Mouse (Mus musculus): ENCODE data around the gene Prickle1. TPM values are rescaled to one million over a fixed set of nuclear protein-coding genes. Genes with fewer than 3 reads are reported as not detected.

Gene Prickle1
- polyA plus RNA-seq, 1 experiment from 2014 or later, result 30.3 TPM

DNA sequence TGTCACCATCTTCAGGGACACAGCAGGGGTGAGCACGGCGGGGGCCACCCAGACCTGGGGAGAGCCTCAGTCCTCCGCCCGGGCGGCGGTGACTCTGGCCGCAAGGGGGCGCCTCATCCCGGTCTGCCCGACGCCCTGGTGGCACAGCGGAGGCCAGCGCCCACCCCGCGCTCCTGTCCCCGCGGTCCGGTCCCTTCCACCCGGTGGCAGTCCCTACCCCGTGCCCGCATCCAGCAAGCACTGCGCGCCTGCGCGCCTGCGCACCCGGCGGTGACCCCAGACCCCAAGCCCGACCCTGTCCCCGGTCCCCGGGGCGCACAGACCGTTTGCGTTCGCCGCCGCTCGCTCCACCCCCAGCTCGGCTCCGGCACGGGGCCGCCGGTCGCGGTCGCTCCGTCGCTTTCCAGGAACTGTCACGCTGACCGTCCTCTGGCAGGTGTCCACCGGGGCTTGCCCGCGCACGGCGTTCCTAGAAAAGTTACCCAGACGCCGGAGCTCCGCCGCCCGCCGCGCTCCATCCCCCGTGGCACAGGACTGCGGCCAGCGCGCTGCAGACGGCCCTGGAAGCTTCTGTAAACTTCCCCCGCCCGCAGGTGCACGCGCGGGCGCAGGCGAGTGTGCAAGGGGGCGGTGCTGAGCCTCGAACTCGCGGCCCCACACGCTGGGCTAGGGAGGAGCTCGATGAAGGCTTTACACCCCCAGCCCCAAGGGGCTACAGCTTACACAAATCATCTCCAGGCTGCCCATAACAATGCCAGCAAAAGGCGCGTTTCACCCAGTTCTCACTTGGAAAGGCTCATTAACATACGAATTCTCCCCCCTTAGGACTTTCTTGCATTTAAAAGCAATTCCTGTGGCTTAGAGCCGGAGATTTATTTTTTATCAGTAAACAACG, 76.5 kb downstream of the Prickle1 start:
- peak; percentile 56 for ATAC-seq (ENCODE audit: extremely low read depth, insufficient number of reproducible peaks, low FRiP score, low TSS enrichment)
- H3K4me2 ChIP-seq, result peak overlapping the region; percentile 88
- H3K36me3 ChIP-seq, result no peaks in the 10 kb centered on the region
- peak overlapping the region; percentile 100 for H3K27ac ChIP-seq (replicated peaks)
- H3K4me1 ChIP-seq, result peaks cover 80% of the 10 kb centered on the region
- peak overlapping the region; percentile 97 for H3K9ac ChIP-seq
- peak overlapping the region; percentile 92 for H3K4me3 ChIP-seq
- H3K27me3 ChIP-seq (replicated peaks), result no peaks in the 10 kb centered on the region
- under 1% methylated on average over 85 of the region's 85 CpGs for WGBS
- no peaks in the 10 kb centered on the region for H3K9me3 ChIP-seq

GRCm38 (mm10) chr15:93518143-93518902, 77.4 kb downstream of the Prickle1 start:
- peak overlapping the region; percentile 88 for H3K4me2 ChIP-seq
- no peaks in the 10 kb centered on the region for H3K36me3 ChIP-seq
- no peaks in the 10 kb centered on the region for H3K27me3 ChIP-seq (replicated peaks)
- H3K4me1 ChIP-seq, result peaks cover 80% of the 10 kb centered on the region
- peak overlapping the region; percentile 92 for H3K4me3 ChIP-seq
- peak overlapping the region; percentile 100 for H3K27ac ChIP-seq (replicated peaks)
- 3% methylated on average over 23 of the region's 23 CpGs for WGBS
- H3K9ac ChIP-seq, result peak overlapping the region; percentile 97
- no peaks in the 10 kb centered on the region for H3K9me3 ChIP-seq
- ATAC-seq (ENCODE audit: extremely low read depth, insufficient number of reproducible peaks, low FRiP score, low TSS enrichment), result no peak

DNA sequence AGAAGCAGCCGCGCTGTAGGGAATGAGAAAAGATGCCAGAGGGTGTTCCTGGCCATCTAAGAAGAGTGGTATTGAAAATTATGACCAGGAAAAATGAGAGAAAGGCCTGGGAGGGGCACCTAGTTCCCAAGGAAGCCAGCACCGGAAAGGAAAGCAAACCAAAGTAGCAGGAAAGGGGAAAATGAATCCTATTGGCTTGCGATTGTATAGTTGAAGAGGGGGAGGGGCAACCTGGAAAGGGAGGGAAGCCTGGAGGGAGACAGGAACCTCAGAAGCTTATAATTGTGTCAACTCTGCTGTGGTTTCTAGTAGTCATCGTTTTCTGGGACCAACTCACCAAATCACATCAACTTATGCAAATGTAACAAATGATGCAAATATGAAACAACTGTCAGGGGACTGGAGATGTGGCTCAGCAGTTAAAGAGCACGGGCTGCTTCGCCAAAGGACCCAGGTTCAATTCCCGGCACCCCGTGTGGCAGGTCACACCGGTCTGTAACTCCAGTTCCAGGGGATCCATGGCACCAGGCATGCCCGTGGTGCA, 78.6 kb downstream of the Prickle1 start:
- Histone ChIP-seq H3K27me3 (replicated peaks) (no peaks in the 10 kb centered on the region), H3K4me2 (peak overlapping the region; percentile 88), H3K36me3 (0 out of 2 replicates have a peak, but pooled peaks cover 3% of the 10 kb centered on the region), H3K27ac (replicated peaks) (peak overlapping the region; percentile 100), H3K9ac (peak overlapping the region; percentile 97), H3K4me1 (peaks cover 80% of the 10 kb centered on the region), H3K9me3 (no peaks in the 10 kb centered on the region), H3K4me3 (peak overlapping the region; percentile 92)
- WGBS, result 66% methylated on average over 11 of the region's 11 CpGs
- ATAC-seq (ENCODE audit: extremely low read depth, insufficient number of reproducible peaks, low FRiP score, low TSS enrichment), result no peak

GRCm38 (mm10) chr15:93515316-93515715, 80.4 kb downstream of the Prickle1 start:
- ATAC-seq (ENCODE audit: extremely low read depth, insufficient number of reproducible peaks, low FRiP score, low TSS enrichment), result no peak
- H3K27me3 ChIP-seq (replicated peaks), result no peaks in the 10 kb centered on the region
- peak overlapping the region; percentile 63 for H3K4me2 ChIP-seq
- no peaks in the 10 kb centered on the region for H3K9me3 ChIP-seq
- 63% methylated on average over 9 of the region's 9 CpGs for WGBS
- H3K36me3 ChIP-seq, result peaks cover 20% of the 10 kb centered on the region
- 0 out of 2 replicates have a peak overlapping the region, but pooled peaks have one; percentile 2 for H3K4me3 ChIP-seq
- H3K27ac ChIP-seq (replicated peaks), result peak overlapping the region; percentile 29; the same call in 1 of the 2 replicates
- H3K9ac ChIP-seq, result peak overlapping the region; percentile 67; the same call in 1 of the 2 replicates
- peaks cover 77% of the 10 kb centered on the region for H3K4me1 ChIP-seq

DNA sequence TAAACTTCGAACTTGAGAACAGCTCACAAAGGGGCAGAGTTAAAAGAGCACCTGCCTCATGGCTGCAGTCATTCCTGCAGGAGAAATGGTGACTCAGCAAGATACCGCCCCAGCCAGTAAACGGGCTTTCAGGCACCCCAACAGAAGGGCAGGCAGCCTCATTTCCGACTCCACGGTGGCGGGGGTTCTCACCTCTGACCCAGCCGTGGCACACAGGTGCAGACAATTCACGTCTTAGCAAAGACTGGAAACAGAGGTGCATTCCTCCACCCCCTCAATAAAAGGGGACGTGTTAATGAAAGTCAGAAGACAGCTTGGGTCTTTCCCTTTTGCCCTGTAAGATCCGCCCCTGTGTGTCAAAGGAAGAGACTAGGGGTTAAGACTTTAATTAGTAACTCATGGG, 81.8 kb downstream of the Prickle1 start:
- Histone ChIP-seq H3K27me3 (replicated peaks) (no peaks in the 10 kb centered on the region), H3K4me3 (peak overlapping the region; percentile 32), H3K4me1 (peaks cover 72% of the 10 kb centered on the region), H3K4me2 (peak overlapping the region; percentile 63), H3K9me3 (no peaks in the 10 kb centered on the region), H3K36me3 (peaks cover 30% of the 10 kb centered on the region), H3K27ac (replicated peaks) (peak overlapping the region; percentile 32; the same call in 1 of the 2 replicates), H3K9ac (peak overlapping the region; percentile 67)
- no peak for ATAC-seq (ENCODE audit: extremely low read depth, insufficient number of reproducible peaks, low FRiP score, low TSS enrichment)
- WGBS, result 12% methylated on average over 10 of the region's 10 CpGs

DNA sequence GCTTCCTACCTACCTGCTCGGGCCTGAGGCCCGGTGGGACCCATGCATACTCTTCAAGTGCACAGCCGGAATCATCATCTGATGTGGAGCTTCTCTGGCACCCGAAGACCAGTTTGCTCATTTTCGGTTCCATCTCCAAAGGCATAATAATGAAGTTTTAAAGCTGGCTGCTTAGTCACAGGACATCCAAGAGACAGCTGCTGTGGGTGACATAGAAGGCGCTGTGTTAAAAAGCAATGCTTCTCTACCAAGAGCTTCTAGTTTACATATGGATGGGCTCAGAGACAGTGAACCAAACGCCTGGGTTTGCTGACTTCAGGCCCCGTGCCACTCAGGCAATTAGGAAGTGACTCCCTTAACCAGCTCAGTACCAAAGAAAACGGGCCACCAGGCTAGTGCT, 83.3 kb downstream of the Prickle1 start:
- H3K4me2 ChIP-seq, result no peak overlapping the region; the same call in 1 of the 2 replicates
- H3K27me3 ChIP-seq (replicated peaks), result no peaks in the 10 kb centered on the region
- H3K4me3 ChIP-seq, result no peak overlapping the region
- 34% methylated on average over 9 of the region's 9 CpGs for WGBS
- 0 out of 2 replicates have a peak, but pooled peaks cover 4% of the 10 kb centered on the region for H3K9me3 ChIP-seq
- peak overlapping the region; percentile 56 for H3K9ac ChIP-seq
- ATAC-seq (ENCODE audit: extremely low read depth, insufficient number of reproducible peaks, low FRiP score, low TSS enrichment), result no peak
- peaks cover 45% of the 10 kb centered on the region for H3K36me3 ChIP-seq
- H3K27ac ChIP-seq (replicated peaks), result peak overlapping the region; percentile 32; the same call in 1 of the 2 replicates
- peaks cover 65% of the 10 kb centered on the region for H3K4me1 ChIP-seq

DNA sequence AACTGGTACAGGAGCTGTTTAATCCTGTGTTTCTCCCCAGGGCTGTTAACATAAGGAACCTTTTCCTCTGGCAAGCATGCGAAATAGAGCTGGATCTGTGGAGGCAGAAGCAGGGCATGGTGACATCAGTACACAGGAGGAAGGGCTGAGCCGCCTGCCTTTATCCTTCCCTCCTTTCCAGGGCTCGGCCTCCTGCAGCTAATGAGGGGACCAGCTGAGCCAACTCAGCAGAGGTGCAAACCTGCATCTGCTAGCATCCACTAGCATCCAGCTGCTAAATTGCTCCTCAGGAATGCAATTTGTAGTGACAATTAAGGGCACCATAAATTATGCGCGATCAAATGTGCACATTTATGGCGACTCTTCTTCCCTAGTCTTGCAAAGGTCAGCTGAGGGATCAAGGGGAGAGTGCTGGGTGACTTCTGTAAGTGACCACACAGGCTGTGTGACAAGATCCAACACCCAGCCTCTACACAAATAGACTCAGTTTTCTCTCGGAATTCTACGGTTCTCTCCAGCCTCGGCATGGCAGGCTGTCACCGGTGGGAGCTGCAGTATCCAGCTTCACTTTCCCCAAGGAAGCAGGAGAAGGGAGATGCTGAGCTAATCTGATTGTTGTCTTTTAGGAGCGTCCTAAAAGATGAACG, 84.9 kb downstream of the Prickle1 start:
- no peak overlapping the region for H3K27ac ChIP-seq (replicated peaks)
- no peak overlapping the region for H3K9ac ChIP-seq
- H3K4me3 ChIP-seq, result no peak overlapping the region
- no peak for ATAC-seq (ENCODE audit: extremely low read depth, insufficient number of reproducible peaks, low FRiP score, low TSS enrichment)
- WGBS, result 45% methylated on average over 12 of the region's 12 CpGs
- no peaks in the 10 kb centered on the region for H3K27me3 ChIP-seq (replicated peaks)
- H3K4me1 ChIP-seq, result peaks cover 52% of the 10 kb centered on the region
- peaks cover 59% of the 10 kb centered on the region for H3K36me3 ChIP-seq
- 0 out of 2 replicates have a peak, but pooled peaks cover 4% of the 10 kb centered on the region for H3K9me3 ChIP-seq
- no peak overlapping the region for H3K4me2 ChIP-seq

DNA sequence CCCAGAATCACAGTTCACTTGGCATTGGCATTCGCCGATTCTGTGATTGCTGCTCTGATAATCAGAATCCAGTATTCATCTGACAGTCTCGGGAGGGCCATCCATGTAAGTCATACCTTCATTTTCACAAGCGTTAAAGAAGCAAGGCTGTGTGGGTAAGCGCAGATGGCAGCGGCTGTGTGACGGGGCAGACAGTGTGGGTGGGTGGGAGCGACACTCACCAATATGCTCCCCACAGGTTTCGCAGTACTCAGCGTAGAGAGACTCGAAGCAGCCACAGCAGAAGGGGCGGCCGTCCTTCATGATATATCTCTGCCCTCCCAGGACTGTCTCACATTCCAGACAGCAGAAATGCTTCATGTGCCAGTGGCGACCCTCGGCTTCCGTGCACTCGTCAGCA, 90.9 kb downstream of the Prickle1 start:
- no peak overlapping the region for H3K4me2 ChIP-seq
- ATAC-seq (ENCODE audit: extremely low read depth, insufficient number of reproducible peaks, low FRiP score, low TSS enrichment), result no peak
- no peaks in the 10 kb centered on the region for H3K4me1 ChIP-seq
- H3K4me3 ChIP-seq, result no peak overlapping the region
- no peak overlapping the region for H3K9ac ChIP-seq
- H3K36me3 ChIP-seq, result peaks cover 95% of the 10 kb centered on the region
- H3K27me3 ChIP-seq (replicated peaks), result no peaks in the 10 kb centered on the region
- 0 out of 2 replicates have a peak, but pooled peaks cover 4% of the 10 kb centered on the region for H3K9me3 ChIP-seq
- 91% methylated on average over 17 of the region's 17 CpGs for WGBS
- H3K27ac ChIP-seq (replicated peaks), result no peak overlapping the region

DNA sequence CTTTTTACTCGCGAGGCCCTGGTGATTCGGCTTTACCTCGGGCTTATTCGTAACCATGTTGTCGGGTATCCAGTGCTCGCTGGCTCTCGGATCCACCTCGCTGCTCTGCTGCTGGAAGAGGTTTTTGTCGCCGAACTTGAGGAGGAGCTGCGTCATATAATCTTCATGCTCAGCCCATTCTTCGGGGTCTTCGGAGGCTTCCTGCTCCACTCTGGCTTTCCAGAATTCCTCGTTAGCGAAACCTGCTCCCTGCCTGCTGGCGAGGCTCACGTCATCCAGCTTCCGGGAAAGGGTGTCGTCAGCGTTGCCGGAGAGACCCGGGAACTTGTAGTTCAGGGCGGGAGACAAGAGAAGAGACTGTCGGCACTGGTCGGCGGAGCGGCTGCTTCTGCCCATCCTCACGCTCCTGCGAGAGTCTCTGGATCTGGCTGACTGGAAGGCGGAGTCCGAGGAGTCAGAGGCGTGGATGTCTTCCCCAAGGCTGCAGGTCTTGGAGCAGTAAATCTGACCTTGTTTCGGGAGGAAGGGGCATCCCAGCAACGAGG, 92.4 kb downstream of the Prickle1 start:
- Histone ChIP-seq H3K27me3 (replicated peaks) (no peaks in the 10 kb centered on the region), H3K9ac (no peak overlapping the region), H3K4me3 (no peak overlapping the region), H3K9me3 (0 out of 2 replicates have a peak, but pooled peaks cover 4% of the 10 kb centered on the region), H3K36me3 (peaks cover 98% of the 10 kb centered on the region), H3K4me2 (no peak overlapping the region), H3K27ac (replicated peaks) (no peak overlapping the region), H3K4me1 (no peaks in the 10 kb centered on the region)
- WGBS, result 91% methylated on average over 35 of the region's 35 CpGs
- ATAC-seq (ENCODE audit: extremely low read depth, insufficient number of reproducible peaks, low FRiP score, low TSS enrichment), result no peak

GRCm38 (mm10) chr15:93502703-93503102, 93.0 kb downstream of the Prickle1 start:
- WGBS, result 90% methylated on average over 9 of the region's 9 CpGs
- Histone ChIP-seq H3K9me3 (0 out of 2 replicates have a peak, but pooled peaks cover under 1% of the 10 kb centered on the region), H3K4me1 (no peaks in the 10 kb centered on the region), H3K27me3 (replicated peaks) (no peaks in the 10 kb centered on the region), H3K36me3 (peaks cover 98% of the 10 kb centered on the region), H3K4me2 (no peak overlapping the region), H3K27ac (replicated peaks) (no peak overlapping the region), H3K9ac (no peak overlapping the region), H3K4me3 (no peak overlapping the region)
- no peak for ATAC-seq (ENCODE audit: extremely low read depth, insufficient number of reproducible peaks, low FRiP score, low TSS enrichment)
